Mouse (Mus musculus): ENCODE results near the gene Idh3b.

Idh3b gene

GRCm38 (mm10) chr2:130265520-130265919 is 18.8 kb downstream of the Idh3b start:
- no peak for DNase-seq (ENCODE audit: low spot score in 2 of 2)

- no peak for DNase-seq (ENCODE audit: low spot score in 2 of 2)
Measured at GRCm38 (mm10) chr2:130262398-130262797, 21.9 kb downstream of the Idh3b start.

- DNase-seq (ENCODE audit: low spot score in 2 of 2), result no peak
Measured at GRCm38 (mm10) chr2:130261914-130262313, 22.4 kb downstream of the Idh3b start.

DNA sequence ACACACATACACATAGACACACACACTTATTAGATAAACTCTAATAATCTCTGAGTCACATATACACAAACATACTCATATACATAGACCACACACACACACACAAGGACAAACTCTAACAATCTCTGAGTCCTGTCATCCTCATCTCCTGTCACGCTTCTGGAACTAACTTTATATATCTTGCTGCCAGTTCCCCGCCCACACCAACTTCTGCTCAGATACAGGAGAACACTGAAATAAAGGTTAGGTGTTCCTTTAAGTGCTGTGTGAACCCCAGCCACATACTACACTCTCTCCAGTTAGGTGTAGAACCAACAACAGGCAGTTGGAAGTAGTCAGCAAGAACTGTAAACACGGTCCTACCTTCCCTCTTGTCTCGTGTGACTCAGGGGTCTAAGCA is 23.5 kb downstream of the Idh3b start:
- no peak for DNase-seq (ENCODE audit: low spot score in 2 of 2)

DNA sequence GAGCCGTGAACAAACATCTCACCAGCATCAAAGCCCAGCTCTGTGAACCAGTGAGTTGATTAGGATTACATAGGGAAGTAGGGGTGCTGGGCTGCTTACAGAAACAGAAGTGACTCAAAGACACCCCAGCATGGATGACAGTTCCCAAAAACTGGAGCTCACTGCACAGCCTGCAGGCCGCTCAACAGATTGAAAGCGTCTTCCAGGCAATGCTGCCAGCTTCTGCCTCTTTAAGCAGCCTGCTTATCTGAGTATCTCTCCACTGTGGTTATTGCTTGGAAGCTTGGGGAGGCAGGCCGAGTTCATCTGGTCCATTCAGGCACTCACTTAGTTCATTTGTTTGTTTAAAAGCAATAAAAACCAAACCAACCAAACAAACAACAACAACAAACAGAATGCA is 27.6 kb downstream of the Idh3b start:
- no peak for DNase-seq (ENCODE audit: low spot score in 2 of 2)

DNA sequence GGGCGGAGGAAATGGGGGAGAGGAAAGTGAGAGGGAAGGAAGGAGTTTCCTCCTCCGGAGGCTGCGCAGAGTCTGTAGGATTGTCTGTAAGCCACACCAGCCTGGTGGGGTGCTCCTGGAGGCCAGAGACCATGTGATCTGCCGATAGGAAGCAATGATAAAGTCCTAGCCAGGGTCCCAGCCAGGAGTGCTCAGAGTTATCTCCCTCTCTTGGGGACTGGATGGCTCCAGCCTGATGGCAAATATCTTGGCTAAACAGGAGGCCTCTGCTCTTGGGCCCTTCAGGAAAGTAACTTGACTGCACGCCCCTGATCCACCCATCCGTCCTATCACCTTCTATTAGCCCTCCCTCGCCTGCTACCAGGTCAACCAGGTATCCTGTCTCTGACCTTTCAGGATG is 36.1 kb downstream of the Idh3b start:
- no peak for DNase-seq (ENCODE audit: low spot score in 2 of 2)

GRCm38 (mm10) chr2:130246912-130247311 is 37.4 kb downstream of the Idh3b start:
- peak in 1 of 2 experiments; percentile 3 for DNase-seq (ENCODE audit: low spot score in 2 of 2)
